ENCODE assay signal across 9 mouse cellular contexts in the genomic region with DNA sequence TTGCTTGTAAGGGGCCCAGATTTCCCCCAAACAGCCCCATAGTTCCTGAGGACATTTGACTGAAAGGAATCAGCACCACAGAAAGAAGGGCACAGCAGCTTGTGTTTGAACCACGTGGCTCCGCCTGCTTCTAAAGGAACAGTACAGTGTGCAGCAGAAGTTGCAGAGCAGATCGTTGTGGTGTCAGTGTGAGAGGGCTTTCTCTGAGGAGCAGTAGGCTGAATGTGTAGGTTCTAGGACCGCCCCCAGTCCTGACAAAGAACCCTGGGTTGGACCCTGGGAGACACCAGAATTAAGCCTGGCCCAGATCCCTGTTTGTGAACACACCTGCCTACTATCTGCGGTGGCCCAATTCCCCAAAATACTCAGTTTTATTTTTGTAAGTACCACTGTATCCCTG. TPM values are rescaled to one million over a fixed set of nuclear protein-coding genes. Genes with fewer than 3 reads are reported as not detected.
DNase-seq lines count a peak whose midpoint lies in the region; ATAC-seq lines count a peak whose summit lies in the region.
"Had no signal": no experiment of that assay in that cellular context is flagged by ENCODE, and none has a peak within 500 bp of the region (broad histone marks: within the 10 kb centered on the region; RNA-seq: fewer than 3 reads in every experiment).

No protein-coding gene starts in this region.

- H3K4me2 ChIP-seq in forebrain, embryonic 14.5 days (ENCODE audit: low read length) = peak overlapping the region; percentile 80; the same call in 1 of the 2 replicates
- no peak overlapping the region for H3K4me2 ChIP-seq in forebrain, embryonic 15.5 days (replicated peaks)
- H3K4me2 ChIP-seq in liver, embryonic 11.5 days = peak overlapping the region; percentile 94
- H3K4me2 ChIP-seq in embryonic facial prominence, embryonic 12.5 days (replicated peaks) = peak overlapping the region; percentile 88
- H3K4me2 ChIP-seq in neural tube, embryonic 12.5 days (replicated peaks) = 0 out of 2 replicates have a peak overlapping the region, but pooled peaks have one; percentile 73

- H3K27ac ChIP-seq in forebrain, embryonic 14.5 days (ENCODE audit: low read depth, low read length) = no peak overlapping the region
- no peak overlapping the region for H3K27ac ChIP-seq in forebrain, embryonic 15.5 days (replicated peaks)
- H3K27ac ChIP-seq in liver, embryonic 11.5 days (ENCODE audit: low read depth, low read length) = no peak overlapping the region
- H3K27ac ChIP-seq in embryonic facial prominence, embryonic 12.5 days = no peak overlapping the region
- H3K27ac ChIP-seq in neural tube, embryonic 12.5 days = no peak overlapping the region

- H3K9ac ChIP-seq in forebrain, embryonic 14.5 days (ENCODE audit: low read length) = no peak overlapping the region
- no peak overlapping the region for H3K9ac ChIP-seq in forebrain, embryonic 15.5 days (replicated peaks)
- H3K9ac ChIP-seq in liver, embryonic 11.5 days (ENCODE audit: low read depth, low read length) = peak overlapping the region; percentile 93; the same call in 1 of the 2 replicates
- 0 out of 2 replicates have a peak overlapping the region, but pooled peaks have one; percentile 80 for H3K9ac ChIP-seq in embryonic facial prominence, embryonic 12.5 days
- H3K9ac ChIP-seq in neural tube, embryonic 12.5 days = no peak overlapping the region

- 74% methylated on average over 5 of the region's 5 CpGs for WGBS in forebrain, embryonic 14.5 days
- WGBS in forebrain, embryonic 15.5 days = 76% methylated on average over 5 of the region's 5 CpGs
- 64% methylated on average over 5 of the region's 5 CpGs for WGBS in liver, embryonic 11.5 days
- WGBS in embryonic facial prominence, embryonic 12.5 days = 72% methylated on average over 5 of the region's 5 CpGs
- WGBS in neural tube, embryonic 12.5 days = 70% methylated on average over 5 of the region's 5 CpGs

- no peaks in the 10 kb centered on the region for H3K27me3 ChIP-seq in forebrain, embryonic 14.5 days (replicated peaks; ENCODE audit: control insufficient read depth, insufficient read depth, low read length)
- H3K27me3 ChIP-seq in forebrain, embryonic 15.5 days = no peaks in the 10 kb centered on the region
- H3K27me3 ChIP-seq in liver, embryonic 11.5 days (replicated peaks; ENCODE audit: control insufficient read depth, insufficient read depth, low read length) = no peaks in the 10 kb centered on the region
- H3K27me3 ChIP-seq in embryonic facial prominence, embryonic 12.5 days = no peaks in the 10 kb centered on the region
- H3K27me3 ChIP-seq in neural tube, embryonic 12.5 days (replicated peaks) = no peaks in the 10 kb centered on the region

- peak; percentile 11 for DNase-seq in forebrain, embryonic 14.5 days (ENCODE audit: low spot score)
- no peak for DNase-seq in liver, embryonic 11.5 days (ENCODE audit: low spot score)
- DNase-seq in liver = no peak
- DNase-seq in kidney, adult 8-10 months = no peak

- H3K36me3 ChIP-seq in forebrain, embryonic 14.5 days (ENCODE audit: control insufficient read depth, insufficient read depth, low read length) = peaks cover 22% of the 10 kb centered on the region
- H3K36me3 ChIP-seq in forebrain, embryonic 15.5 days = peaks cover 18% of the 10 kb centered on the region
- H3K36me3 ChIP-seq in liver, embryonic 11.5 days (ENCODE audit: control insufficient read depth, insufficient read depth, low read length) = peaks cover 5% of the 10 kb centered on the region; the same call in 1 of the 2 replicates
- peaks cover 17% of the 10 kb centered on the region for H3K36me3 ChIP-seq in embryonic facial prominence, embryonic 12.5 days
- peaks cover 22% of the 10 kb centered on the region for H3K36me3 ChIP-seq in neural tube, embryonic 12.5 days

- H3K4me3 ChIP-seq in forebrain, embryonic 14.5 days (ENCODE audit: low read depth, low read length) = no peak overlapping the region
- H3K4me3 ChIP-seq in forebrain, embryonic 15.5 days = no peak overlapping the region
- H3K4me3 ChIP-seq in liver, embryonic 11.5 days (ENCODE audit: low read depth, low read length) = peak overlapping the region; percentile 79; the same call in 1 of the 2 replicates
- no peak overlapping the region for H3K4me3 ChIP-seq in embryonic facial prominence, embryonic 12.5 days
- H3K4me3 ChIP-seq in neural tube, embryonic 12.5 days = no peak overlapping the region

- no peaks in the 10 kb centered on the region for H3K9me3 ChIP-seq in forebrain, embryonic 14.5 days (replicated peaks; ENCODE audit: control insufficient read depth, low read length)
- no peaks in the 10 kb centered on the region for H3K9me3 ChIP-seq in forebrain, embryonic 15.5 days
- no peaks in the 10 kb centered on the region for H3K9me3 ChIP-seq in liver, embryonic 11.5 days (ENCODE audit: control insufficient read depth, low read length)
- H3K9me3 ChIP-seq in embryonic facial prominence, embryonic 12.5 days = no peaks in the 10 kb centered on the region
- no peaks in the 10 kb centered on the region for H3K9me3 ChIP-seq in neural tube, embryonic 12.5 days

- ATAC-seq in forebrain, embryonic 14.5 days = no peak
- ATAC-seq in forebrain, embryonic 15.5 days (replicated peaks) = no peak
- no peak for ATAC-seq in liver, embryonic 11.5 days (replicated peaks; ENCODE audit: low FRiP score)
- ATAC-seq in embryonic facial prominence, embryonic 12.5 days (ENCODE audit: insufficient number of reproducible peaks, insufficient read depth, low FRiP score, low TSS enrichment) = no peak
- ATAC-seq in neural tube, embryonic 12.5 days (ENCODE audit: low FRiP score, low read depth) = no peak
- no peak for ATAC-seq in activated CD4-positive, CD25-positive, alpha-beta regulatory T cell, adult 4 months

- peaks cover 21% of the 10 kb centered on the region; the same call in 1 of the 2 replicates for H3K4me1 ChIP-seq in forebrain, embryonic 14.5 days (ENCODE audit: control insufficient read depth, insufficient read depth, low read length)
- H3K4me1 ChIP-seq in forebrain, embryonic 15.5 days = peaks cover 33% of the 10 kb centered on the region
- peaks cover 43% of the 10 kb centered on the region for H3K4me1 ChIP-seq in liver, embryonic 11.5 days (replicated peaks; ENCODE audit: control insufficient read depth, insufficient read depth, low read length)
- peaks cover 25% of the 10 kb centered on the region for H3K4me1 ChIP-seq in embryonic facial prominence, embryonic 12.5 days
- H3K4me1 ChIP-seq in neural tube, embryonic 12.5 days = peaks cover 25% of the 10 kb centered on the region

RNA-seq across cellular contexts. Expression of gene Orai3, which starts 1.6 kb away (rescaled TPM):
- polyA plus RNA-seq in forebrain, embryonic 14.5 days (2014; fragmentation: Nextera tagmentation; extraction: Ambion mirVana) = 3.3 and 4.2 TPM in 2 replicates
- 8.7 and 8.8 TPM in 2 replicates for polyA plus RNA-seq in forebrain, embryonic 15.5 days (2015; fragmentation: Nextera tagmentation; extraction: Ambion mirVana)
- polyA plus RNA-seq in liver, embryonic 11.5 days (2014; fragmentation: Nextera tagmentation; extraction: Ambion mirVana) = 22.0 and 23.7 TPM in 2 replicates
- polyA plus RNA-seq in embryonic facial prominence, embryonic 12.5 days (2016; fragmentation: Nextera tagmentation; extraction: Ambion mirVana) = 16.7 and 17.5 TPM in 2 replicates
- polyA plus RNA-seq in neural tube, embryonic 12.5 days (2016; fragmentation: Nextera tagmentation; extraction: Ambion mirVana) = 7.9 and 9.9 TPM in 2 replicates
- 10 to 100 TPM; 11.3 to 12.2 TPM for polyA plus RNA-seq in activated CD4-positive, CD25-positive, alpha-beta regulatory T cell, adult 4 months (2017; shearing (Covaris generic))

RNA-seq across cellular contexts. Expression of gene Setd1a, which starts 5.2 kb away (rescaled TPM):
- polyA plus RNA-seq in forebrain, embryonic 14.5 days (2014; fragmentation: Nextera tagmentation; extraction: Ambion mirVana) = 17.0 and 18.0 TPM in 2 replicates
- 22.4 and 24.8 TPM in 2 replicates for polyA plus RNA-seq in forebrain, embryonic 15.5 days (2015; fragmentation: Nextera tagmentation; extraction: Ambion mirVana)
- polyA plus RNA-seq in liver, embryonic 11.5 days (2014; fragmentation: Nextera tagmentation; extraction: Ambion mirVana) = 24.2 and 26.0 TPM in 2 replicates
- 25.5 and 26.5 TPM in 2 replicates for polyA plus RNA-seq in embryonic facial prominence, embryonic 12.5 days (2016; fragmentation: Nextera tagmentation; extraction: Ambion mirVana)
- polyA plus RNA-seq in neural tube, embryonic 12.5 days (2016; fragmentation: Nextera tagmentation; extraction: Ambion mirVana) = 20.3 and 22.5 TPM in 2 replicates
- 1 to 10 TPM; 6.3 to 7.4 TPM for polyA plus RNA-seq in activated CD4-positive, CD25-positive, alpha-beta regulatory T cell, adult 4 months (2017; shearing (Covaris generic))

RNA-seq across cellular contexts. Expression of gene Gm49388, which starts 14.1 kb away (rescaled TPM):
- polyA plus RNA-seq in forebrain, embryonic 14.5 days (2014; fragmentation: Nextera tagmentation; extraction: Ambion mirVana) = not detected in 2 replicates
- polyA plus RNA-seq in forebrain, embryonic 15.5 days (2015; fragmentation: Nextera tagmentation; extraction: Ambion mirVana) = not detected in 2 replicates
- not detected in 2 replicates for polyA plus RNA-seq in liver, embryonic 11.5 days (2014; fragmentation: Nextera tagmentation; extraction: Ambion mirVana)
- not detected in 2 replicates for polyA plus RNA-seq in embryonic facial prominence, embryonic 12.5 days (2016; fragmentation: Nextera tagmentation; extraction: Ambion mirVana)
- polyA plus RNA-seq in neural tube, embryonic 12.5 days (2016; fragmentation: Nextera tagmentation; extraction: Ambion mirVana) = not detected in 2 replicates
- not detected for polyA plus RNA-seq in activated CD4-positive, CD25-positive, alpha-beta regulatory T cell, adult 4 months (2017; shearing (Covaris generic))
- polyA plus RNA-seq: small intestine, adult 2 months had no signal

RNA-seq across cellular contexts. Expression of gene Fbxl19, which starts 26.9 kb away (rescaled TPM):
- 7.2 and 7.8 TPM in 2 replicates for polyA plus RNA-seq in forebrain, embryonic 14.5 days (2014; fragmentation: Nextera tagmentation; extraction: Ambion mirVana)
- 9.4 and 10.5 TPM in 2 replicates for polyA plus RNA-seq in forebrain, embryonic 15.5 days (2015; fragmentation: Nextera tagmentation; extraction: Ambion mirVana)
- 3.1 and 3.7 TPM in 2 replicates for polyA plus RNA-seq in liver, embryonic 11.5 days (2014; fragmentation: Nextera tagmentation; extraction: Ambion mirVana)
- polyA plus RNA-seq in embryonic facial prominence, embryonic 12.5 days (2016; fragmentation: Nextera tagmentation; extraction: Ambion mirVana) = 11.8 and 11.9 TPM in 2 replicates
- polyA plus RNA-seq in neural tube, embryonic 12.5 days (2016; fragmentation: Nextera tagmentation; extraction: Ambion mirVana) = 10.2 and 13.0 TPM in 2 replicates
- under 1 TPM; 0.36 to 0.83 TPM for polyA plus RNA-seq in activated CD4-positive, CD25-positive, alpha-beta regulatory T cell, adult 4 months (2017; shearing (Covaris generic))

RNA-seq across cellular contexts. Expression of gene Hsd3b7, which starts 29.1 kb away (rescaled TPM):
- 6.9 and 9.7 TPM in 2 replicates for polyA plus RNA-seq in forebrain, embryonic 14.5 days (2014; fragmentation: Nextera tagmentation; extraction: Ambion mirVana)
- polyA plus RNA-seq in forebrain, embryonic 15.5 days (2015; fragmentation: Nextera tagmentation; extraction: Ambion mirVana) = 7.4 TPM in 2 replicates
- 31.4 and 32.4 TPM in 2 replicates for polyA plus RNA-seq in liver, embryonic 11.5 days (2014; fragmentation: Nextera tagmentation; extraction: Ambion mirVana)
- polyA plus RNA-seq in embryonic facial prominence, embryonic 12.5 days (2016; fragmentation: Nextera tagmentation; extraction: Ambion mirVana) = 10.3 and 10.9 TPM in 2 replicates
- polyA plus RNA-seq in neural tube, embryonic 12.5 days (2016; fragmentation: Nextera tagmentation; extraction: Ambion mirVana) = 7.8 and 9.0 TPM in 2 replicates
- polyA plus RNA-seq in activated CD4-positive, CD25-positive, alpha-beta regulatory T cell, adult 4 months (2017; shearing (Covaris generic)) = 1 to 10 TPM; 5.2 to 5.7 TPM

Comparison
In these comparisons a context has a peak if more than half of its experiments do, and no peak if none do; other contexts are left out.
1. H3K9ac ChIP-seq: peak in liver, embryonic 11.5 days (single experiment) and embryonic facial prominence, embryonic 12.5 days (single experiment); none in forebrain, embryonic 14.5 days (single experiment), forebrain, embryonic 15.5 days (single experiment) and neural tube, embryonic 12.5 days (single experiment).